Mouse (Mus musculus): Measurements from ENCODE around the gene Zfp146. TPM values are rescaled to one million over a fixed set of nuclear protein-coding genes. Genes with fewer than 3 reads are reported as not detected.

The Zfp146 gene
- total and polyA plus RNA-seq, 3 experiments, result 42.0 to 45.0 (median 43.1) TPM

GRCm38 (mm10) chr7:30213881-30214280 is 44.3 kb upstream of the Zfp146 start:
- dilution Hi-C loops (cut with MboI; ENCODE audit: extremely low pct_ligation_motif_present, extremely low pct_unique_long_range_greater_than_20kb, low sequenced_read_pairs), result no loop called here

DNA sequence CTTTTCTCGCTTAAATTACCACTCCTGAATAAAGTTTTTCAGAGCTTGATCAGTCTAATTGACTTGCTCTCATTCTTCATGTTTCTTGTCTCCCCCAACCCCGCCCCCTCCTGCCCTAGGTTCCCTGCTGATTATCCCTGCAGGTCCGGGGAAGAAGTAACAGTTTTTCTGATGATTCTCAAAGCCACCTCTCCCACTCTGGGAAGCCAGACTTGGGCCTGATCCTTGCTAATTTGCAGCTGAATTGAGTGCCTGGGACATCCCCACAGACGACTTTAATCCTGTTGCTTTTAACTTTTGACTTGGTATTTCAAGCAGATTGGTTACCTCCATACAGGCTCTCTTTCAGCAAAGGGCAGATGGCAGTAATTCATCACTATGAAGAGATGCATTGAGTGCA is 41.5 kb upstream of the Zfp146 start:
- Histone ChIP-seq H3K36me3 (replicated peaks in 1 of 2; ENCODE audit: control insufficient read depth in 1 of 2, insufficient read depth in 1 of 2, low read length in 1 of 2) (no peaks in the 10 kb centered on the region), H3K9me3 (replicated peaks; ENCODE audit: low read length) (no peaks in the 10 kb centered on the region), H3K4me2 (ENCODE audit: insufficient read depth, low read depth, poor library complexity, severe bottlenecking) (no peak overlapping the region), H3K27ac (ENCODE audit: insufficient read depth, low read depth) (no peak overlapping the region), H3K4me1 (ENCODE audit: control insufficient read depth in 1 of 2, insufficient read depth in 2 of 2) (no peaks in the 10 kb centered on the region), H3K9ac (ENCODE audit: insufficient read depth, low read depth) (no peak overlapping the region), H3K79me2 (replicated peaks; ENCODE audit: control insufficient read depth, extremely low read depth, insufficient read depth, poor library complexity, severe bottlenecking) (no peaks in the 10 kb centered on the region), H3K27me3 (replicated peaks) (peaks cover 3% of the 10 kb centered on the region), H3K4me3 (replicated peaks in 1 of 3; ENCODE audit: low read depth in 2 of 3, low read length in 2 of 3, poor library complexity in 1 of 3) (no peak overlapping the region)
- dilution Hi-C loops (cut with MboI; ENCODE audit: extremely low pct_ligation_motif_present, extremely low pct_unique_long_range_greater_than_20kb, low sequenced_read_pairs), result no loop called here
- no peak for DNase-seq (ENCODE audit: extremely low read depth)
- in situ Hi-C loops (cut with MboI; ENCODE audit: low pct_ligation_motif_present, low pct_unique_long_range_greater_than_20kb, low sequenced_read_pairs), result no loop called here
- no peak for TF ChIP-seq BHLHE40 (IDR thresholded peaks at IDR 0.05; ENCODE audit: low read depth, low read length)
- TF ChIP-seq ETS1 (conservative IDR thresholded peaks at IDR 0.05; ENCODE audit: low read depth, low read length), result no peak
- no peak for TF ChIP-seq CTCF (conservative IDR thresholded peaks at IDR 0.05 in 1 of 2, IDR thresholded peaks at IDR 0.05 in 1 of 2; ENCODE audit: low read depth in 2 of 2, low read length in 2 of 2)
- no peak for TF ChIP-seq IRF4 (IDR thresholded peaks at IDR 0.05; ENCODE audit: low read depth, low read length)
- TF ChIP-seq ZNF384 (IDR thresholded peaks at IDR 0.05; ENCODE audit: low read depth, low read length), result no peak
- no peak for TF ChIP-seq CHD1 (IDR thresholded peaks at IDR 0.05; ENCODE audit: low read depth, low read length)
- TF ChIP-seq SIN3A (IDR thresholded peaks at IDR 0.05; ENCODE audit: low read length), result no peak
- no peak for TF ChIP-seq MXI1 (IDR thresholded peaks at IDR 0.05; ENCODE audit: low read depth, low read length)
- TF ChIP-seq UBTF (IDR thresholded peaks at IDR 0.05; ENCODE audit: low read depth, low read length), result no peak

More at GRCm38 (mm10) chr7:30213881-30214280, 44.3 kb upstream of the Zfp146 start:
- peaks cover 3% of the 10 kb centered on the region for H3K27me3 ChIP-seq (replicated peaks)
- no peak for DNase-seq (ENCODE audit: extremely low read depth)
- H3K36me3 ChIP-seq (replicated peaks in 1 of 2; ENCODE audit: control insufficient read depth in 1 of 2, insufficient read depth in 1 of 2, low read length in 1 of 2), result no peaks in the 10 kb centered on the region
- no peak overlapping the region for H3K9ac ChIP-seq (ENCODE audit: insufficient read depth, low read depth)
- no peaks in the 10 kb centered on the region for H3K79me2 ChIP-seq (replicated peaks; ENCODE audit: control insufficient read depth, extremely low read depth, insufficient read depth, poor library complexity, severe bottlenecking)
- H3K4me2 ChIP-seq (ENCODE audit: insufficient read depth, low read depth, poor library complexity, severe bottlenecking), result no peak overlapping the region
- H3K4me3 ChIP-seq (replicated peaks in 1 of 3; ENCODE audit: low read depth in 2 of 3, low read length in 2 of 3, poor library complexity in 1 of 3), result no peak overlapping the region
- in situ Hi-C loops (cut with MboI; ENCODE audit: low pct_ligation_motif_present, low pct_unique_long_range_greater_than_20kb, low sequenced_read_pairs), result no loop called here
- no peak for TF ChIP-seq SIN3A (IDR thresholded peaks at IDR 0.05; ENCODE audit: low read length)
- no peak for TF ChIP-seq CTCF (conservative IDR thresholded peaks at IDR 0.05 in 1 of 2, IDR thresholded peaks at IDR 0.05 in 1 of 2; ENCODE audit: low read depth in 2 of 2, low read length in 2 of 2)
- no peak for TF ChIP-seq MXI1 (IDR thresholded peaks at IDR 0.05; ENCODE audit: low read depth, low read length)
- no peak for TF ChIP-seq NRF1 (IDR thresholded peaks at IDR 0.05; ENCODE audit: low read depth, low read length)
- TF ChIP-seq IRF4 (IDR thresholded peaks at IDR 0.05; ENCODE audit: low read depth, low read length), result no peak
- no peak for TF ChIP-seq POLR2AphosphoS2 (IDR thresholded peaks at IDR 0.05; ENCODE audit: low read depth, low read length)
- no peak for TF ChIP-seq E2F4 (IDR thresholded peaks at IDR 0.05; ENCODE audit: insufficient replicate concordance, low read depth, low read length)
- TF ChIP-seq MAZ (IDR thresholded peaks at IDR 0.05; ENCODE audit: low read depth, low read length), result no peak
- no peak for TF ChIP-seq ZKSCAN1 (IDR thresholded peaks at IDR 0.05; ENCODE audit: borderline replicate concordance, low read depth, low read length)
- no peak for TF ChIP-seq MAX (IDR thresholded peaks at IDR 0.05; ENCODE audit: low read length)
- TF ChIP-seq TCF12 (IDR thresholded peaks at IDR 0.05; ENCODE audit: low read depth, low read length), result no peak
- TF ChIP-seq CHD1 (IDR thresholded peaks at IDR 0.05; ENCODE audit: low read depth, low read length), result no peak
- no peak for TF ChIP-seq EP300 (IDR thresholded peaks at IDR 0.05; ENCODE audit: low read length)
- no peak for TF ChIP-seq GABPA (IDR thresholded peaks at IDR 0.05; ENCODE audit: insufficient replicate concordance, low read depth, low read length)
- TF ChIP-seq CHD2 (IDR thresholded peaks at IDR 0.05; ENCODE audit: low read length), result no peak
- no peak for TF ChIP-seq USF1 (IDR thresholded peaks at IDR 0.05; ENCODE audit: low read depth, low read length)
- no peak overlapping the region for H3K27ac ChIP-seq (ENCODE audit: insufficient read depth, low read depth)
- no peaks in the 10 kb centered on the region for H3K9me3 ChIP-seq (replicated peaks; ENCODE audit: low read length)
- peaks cover 4 to 6% of the 10 kb centered on the region in 2 experiments for H3K4me1 ChIP-seq (ENCODE audit: control insufficient read depth in 1 of 2, insufficient read depth in 2 of 2)

Data from CH12.LX (cell line).